Mouse (Mus musculus): ENCODE measurements around the gene Krtap1-4.
A peak's percentile ranks its signal among the peaks of the same experiment; 100 is the strongest.

Krtap1-4 gene

DNA sequence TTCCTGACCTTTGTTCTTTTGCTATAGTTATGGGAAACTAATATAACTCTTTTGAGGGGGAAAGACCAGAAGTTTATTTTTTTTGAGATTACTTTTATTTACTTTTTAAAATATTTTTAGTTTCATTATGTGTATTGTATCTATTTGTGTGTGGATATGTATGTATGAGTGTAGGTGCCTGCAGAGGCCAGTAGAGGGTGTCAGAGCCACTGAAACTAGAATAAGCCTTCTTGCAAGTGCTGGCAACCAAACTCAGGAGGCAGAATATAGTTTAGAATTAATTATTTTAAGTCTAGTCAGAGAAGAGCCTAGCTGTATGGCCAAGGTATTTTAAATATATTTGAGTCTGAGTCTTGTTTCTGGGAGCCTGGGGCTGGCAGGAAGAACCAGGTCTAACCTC, 35.6 kb downstream of the Krtap1-4 start:
- DNase-seq = no peak

DNA sequence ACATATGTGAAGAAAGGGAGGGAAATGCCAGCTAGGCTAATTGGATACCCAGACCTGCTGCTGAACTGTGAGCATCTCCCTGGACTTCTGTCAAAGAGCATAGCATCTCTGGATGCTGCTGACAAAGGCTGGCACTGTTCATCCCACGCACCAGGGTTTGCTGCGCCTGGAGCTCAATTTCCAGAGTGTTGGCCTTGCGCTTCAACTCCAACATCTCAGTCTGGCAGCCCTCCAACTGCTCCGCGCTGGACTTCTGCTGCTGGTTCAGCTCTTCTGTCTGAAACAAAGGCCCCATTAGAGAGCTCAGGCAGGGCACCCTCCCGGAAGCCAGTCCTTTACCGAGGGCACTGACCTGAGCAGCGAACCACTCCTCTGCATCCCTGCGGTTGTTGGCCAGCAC, 43.7 kb downstream of the Krtap1-4 start:
- peak; percentile 46 to 49 for DNase-seq
